Mouse (Mus musculus) hindbrain, embryonic 11.5 days (tissue): Measurements from ENCODE around the gene Tbc1d16. TPM values are rescaled to one million over a fixed set of nuclear protein-coding genes. Genes with fewer than 3 reads are reported as not detected.
"Not testable (repeated sequence)": the region's sequence is repeated elsewhere in the genome, so short reads cannot be mapped to it uniquely, and the experiment has no call there.

Experiments
- ATAC-seq: fragments of 200-750 bp; cut with Nextera tagmentation; 2 replicates; pipeline ENCODE4 v1.8.0; 2017; ENCODE audit warnings: mild to moderate bottlenecking, moderate TSS enrichment, moderate library complexity; ENCODE audit not compliant: low FRiP score
- DNase-seq: peaks from one replicate; pipeline ENCODE4 v3.0.0-alpha.2; 2015; ENCODE audit warnings: low spot score
- H3K27ac ChIP-seq: fragments of 300-500 bp; sonication (generic); 2 replicates; pipeline ENCODE4 v1.5.1; 2014; ENCODE audit warnings: mild to moderate bottlenecking, low read depth, low read length
- H3K27me3 ChIP-seq: fragments of 300-500 bp; sonication (generic); 2 replicates; pipeline ENCODE4 v1.6.1; 2014; ENCODE audit warnings: mild to moderate bottlenecking, low read length, moderate library complexity, mixed read lengths; ENCODE audit not compliant: control insufficient read depth, insufficient read depth
- H3K36me3 ChIP-seq: fragments of 300-500 bp; sonication (generic); 2 replicates; pipeline ENCODE4 v1.6.1; 2014; ENCODE audit warnings: mild to moderate bottlenecking, low read length, moderate library complexity, mixed read lengths; ENCODE audit not compliant: control insufficient read depth, insufficient read depth
- H3K4me1 ChIP-seq: fragments of 300-500 bp; sonication (generic); replicated peaks from 2 replicates; pipeline ENCODE4 v1.6.1; 2014; ENCODE audit warnings: low read length, mixed read lengths; ENCODE audit not compliant: control insufficient read depth, insufficient read depth
- H3K4me2 ChIP-seq: fragments of 300-500 bp; sonication (generic); replicated peaks from 2 replicates; pipeline ENCODE4 v1.6.1; 2014; ENCODE audit warnings: mild to moderate bottlenecking, low read depth, low read length
- H3K4me3 ChIP-seq: fragments of 300-500 bp; sonication (generic); 2 replicates; pipeline ENCODE4 v1.5.1; 2014; ENCODE audit warnings: low read depth, low read length
- H3K9ac ChIP-seq: fragments of 300-500 bp; sonication (generic); 2 replicates; pipeline ENCODE4 v1.6.1; 2014; ENCODE audit warnings: low read depth, low read length
- H3K9me3 ChIP-seq: fragments of 300-500 bp; sonication (generic); 2 replicates; pipeline ENCODE4 v1.6.1; 2016; ENCODE audit warnings: low read length; ENCODE audit not compliant: control insufficient read depth
- WGBS: fragments of 180-500 bp; shearing (Covaris S2); extraction: QIAGEN DNeasy Blood & Tissue Kit; methylation state at CpG from one replicate; pipeline ENCODE4 v1.1.7; 2014; 5-methylcytosine and 5-hydroxymethylcytosine counted together
- polyA plus RNA-seq: library from polyadenylated mRNA; unstranded; fragments of >200 nt; fragmentation: Nextera tagmentation; extraction: Ambion mirVana; gene quantifications from 2 replicates; pipeline ENCODE4 v1.2.1, GENCODE M21; 2014

Tbc1d16 gene
- polyA plus RNA-seq, 1 experiment from 2014 or later, result 20.7 TPM

DNA sequence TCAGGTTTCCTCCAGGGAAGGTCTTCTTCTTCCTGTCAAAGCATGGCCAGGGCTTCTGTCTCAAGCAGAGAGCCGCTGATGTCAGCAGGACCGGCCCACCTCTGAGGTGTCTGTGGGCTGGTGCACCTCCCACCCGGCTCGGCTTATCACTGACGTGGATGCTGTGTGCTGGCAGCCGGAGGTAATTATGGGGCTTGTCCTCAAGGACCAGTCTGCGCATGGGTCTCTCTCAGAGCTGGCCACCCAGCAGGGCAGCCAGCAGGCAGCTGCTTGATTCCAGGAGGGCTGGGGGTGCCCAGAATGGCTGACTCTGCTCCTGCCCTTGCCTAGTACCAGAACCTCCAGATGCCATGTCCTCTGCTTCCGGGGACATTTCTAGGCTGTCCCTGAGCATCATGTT is 122.6 kb downstream of the Tbc1d16 start:
- Histone ChIP-seq H3K4me1 (peaks cover 2% of the 10 kb centered on the region; the same call in 1 of the 2 replicates), H3K4me3 (no peak overlapping the region), H3K36me3 (no peaks in the 10 kb centered on the region), H3K9ac (no peak overlapping the region), H3K9me3 (no peaks in the 10 kb centered on the region), H3K27me3 (no peaks in the 10 kb centered on the region), H3K27ac (no peak overlapping the region), H3K4me2 (no peak overlapping the region)
- no peak for ATAC-seq
- WGBS, result 59% methylated on average over 8 of the region's 8 CpGs
- DNase-seq, result peak; percentile 10

DNA sequence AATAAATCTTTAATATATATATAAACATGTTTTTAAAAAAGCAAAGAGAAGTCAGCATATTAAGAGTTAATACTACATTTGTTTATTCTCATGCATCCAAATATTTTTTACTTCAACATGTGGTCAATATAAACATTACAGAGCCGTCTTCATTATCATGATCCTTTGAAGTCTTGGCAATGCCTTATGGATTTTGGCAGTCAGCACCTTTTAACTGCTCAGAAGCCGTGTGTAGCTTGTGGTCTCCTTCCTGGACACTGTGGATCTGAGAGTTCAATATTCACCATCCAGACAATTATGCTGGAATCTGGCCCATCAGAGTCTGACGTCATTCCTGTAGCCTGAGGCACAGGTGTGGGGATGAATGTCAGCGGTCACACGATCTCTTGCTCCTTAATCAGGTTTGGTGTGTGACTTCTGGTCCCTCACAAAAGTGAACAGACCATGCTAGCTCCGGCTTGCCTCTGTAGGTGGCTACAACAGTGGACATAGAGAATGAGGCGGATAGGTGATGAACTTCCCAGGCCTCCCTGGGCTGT is 123.2 kb downstream of the Tbc1d16 start:
- Histone ChIP-seq H3K4me3 (no peak overlapping the region), H3K27me3 (no peaks in the 10 kb centered on the region)
- WGBS, result 81% methylated on average over 7 of the region's 7 CpGs

GRCm38 (mm10) chr11:119103991-119104390 is 124.3 kb downstream of the Tbc1d16 start:
- Histone ChIP-seq H3K27ac (no peak overlapping the region), H3K4me2 (no peak overlapping the region), H3K9me3 (no peaks in the 10 kb centered on the region), H3K4me3 (no peak overlapping the region), H3K9ac (no peak overlapping the region), H3K4me1 (peaks cover 2% of the 10 kb centered on the region; the same call in 1 of the 2 replicates), H3K27me3 (no peaks in the 10 kb centered on the region), H3K36me3 (no peaks in the 10 kb centered on the region)
- 88% methylated on average over 3 of the region's 3 CpGs for WGBS
- no peak for ATAC-seq
- DNase-seq, result no peak

More for the DNA sequence above, 123.2 kb downstream of the Tbc1d16 start:
- no peaks in the 10 kb centered on the region for H3K36me3 ChIP-seq
- H3K9me3 ChIP-seq, result no peaks in the 10 kb centered on the region
- peaks cover 2% of the 10 kb centered on the region; the same call in 1 of the 2 replicates for H3K4me1 ChIP-seq
- no peak overlapping the region for H3K27ac ChIP-seq
- no peak overlapping the region for H3K4me2 ChIP-seq
- no peak overlapping the region for H3K9ac ChIP-seq
- DNase-seq (no peak), ATAC-seq (no peak)

DNA sequence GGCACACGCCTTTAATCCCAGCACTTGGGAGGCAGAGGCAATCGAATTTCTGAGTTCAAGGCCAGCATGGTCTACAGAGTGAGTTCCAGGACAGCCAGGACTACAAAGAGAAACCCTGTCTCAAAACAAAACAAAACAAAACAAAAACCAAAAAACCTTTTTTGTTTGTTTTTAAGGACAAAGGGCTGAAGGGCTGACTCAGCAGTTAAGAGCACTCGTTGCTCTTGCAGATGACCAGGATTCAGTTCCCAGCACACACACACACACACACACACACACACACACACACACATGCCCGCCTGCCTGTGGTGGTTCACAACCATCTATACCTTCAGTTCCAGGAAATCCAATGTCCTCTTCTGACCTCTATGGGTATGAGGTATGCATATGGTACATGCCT is 127.9 kb downstream of the Tbc1d16 start:
- WGBS, result 73% methylated on average over 4 of the region's 4 CpGs
- not testable (repeated sequence) for H3K36me3 ChIP-seq, H3K4me2 ChIP-seq, H3K4me3 ChIP-seq, H3K27me3 ChIP-seq, H3K4me1 ChIP-seq, H3K9ac ChIP-seq, H3K9me3 ChIP-seq, H3K27ac ChIP-seq, ATAC-seq, DNase-seq

GRCm38 (mm10) chr11:119098202-119098601 is 130.1 kb downstream of the Tbc1d16 start:
- Histone ChIP-seq H3K4me1 (no peaks in the 10 kb centered on the region), H3K9me3 (no peaks in the 10 kb centered on the region), H3K36me3 (no peaks in the 10 kb centered on the region), H3K9ac (no peak overlapping the region), H3K27ac (no peak overlapping the region), H3K4me3 (no peak overlapping the region), H3K4me2 (no peak overlapping the region), H3K27me3 (no peaks in the 10 kb centered on the region)
- DNase-seq, result no peak
- WGBS, result 66% methylated on average over 4 of the region's 4 CpGs
- no peak for ATAC-seq

DNA sequence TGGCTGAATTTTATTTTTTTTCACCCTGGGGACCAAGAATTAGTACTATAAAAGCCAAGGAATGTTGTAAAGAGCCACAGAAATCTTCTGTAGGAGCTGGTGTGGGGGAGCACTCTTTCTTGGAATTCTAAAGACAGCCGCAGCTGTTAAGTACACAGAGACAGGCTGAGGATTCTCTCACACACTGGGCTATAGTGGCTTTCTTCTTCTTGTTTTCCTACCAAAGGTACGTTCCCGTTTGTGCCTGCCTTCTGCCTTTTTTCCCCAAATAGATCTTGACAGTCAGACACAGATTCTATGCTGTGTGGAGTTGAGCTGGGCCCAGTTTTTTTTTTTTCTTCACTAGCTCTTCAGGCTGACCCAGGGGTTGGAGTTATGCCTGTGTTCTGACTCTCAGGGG is 132.9 kb downstream of the Tbc1d16 start:
- H3K4me3 ChIP-seq, result no peak overlapping the region
- H3K4me2 ChIP-seq, result no peak overlapping the region
- H3K4me1 ChIP-seq, result no peaks in the 10 kb centered on the region
- H3K9ac ChIP-seq, result no peak overlapping the region
- H3K36me3 ChIP-seq, result no peaks in the 10 kb centered on the region
- no peak overlapping the region for H3K27ac ChIP-seq
- no peaks in the 10 kb centered on the region for H3K9me3 ChIP-seq
- peaks cover 12% of the 10 kb centered on the region for H3K27me3 ChIP-seq
- DNase-seq, result no peak
- 63% methylated on average over 3 of the region's 3 CpGs for WGBS
- no peak for ATAC-seq

DNA sequence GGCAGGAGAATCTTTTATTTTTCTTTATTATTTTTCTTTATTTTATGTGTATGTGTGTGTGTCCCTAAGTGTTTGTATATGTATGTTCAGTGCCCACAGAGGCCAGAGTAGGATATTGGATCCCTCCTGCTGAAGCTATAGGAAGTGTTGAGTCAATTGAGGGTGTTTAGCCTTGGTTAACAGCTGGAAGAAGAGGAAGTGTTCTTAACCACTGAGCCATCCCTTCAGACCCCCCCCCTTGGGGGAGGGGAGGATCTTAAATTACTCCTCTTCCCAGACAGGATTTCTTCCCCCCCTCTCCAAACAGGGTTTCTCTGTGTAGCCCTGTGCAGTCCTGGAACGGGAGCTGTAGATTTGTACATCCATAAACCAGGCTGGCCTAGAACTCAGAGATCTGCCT is 135.0 kb downstream of the Tbc1d16 start:
- H3K9ac ChIP-seq, result no peak overlapping the region
- WGBS, result 80% methylated on average over 1 of the region's 1 CpGs
- no peaks in the 10 kb centered on the region for H3K9me3 ChIP-seq
- H3K4me2 ChIP-seq, result no peak overlapping the region
- DNase-seq (no peak), ATAC-seq (no peak)
- peaks cover 9% of the 10 kb centered on the region for H3K4me1 ChIP-seq
- H3K27ac ChIP-seq, result no peak overlapping the region
- H3K27me3 ChIP-seq, result peaks cover 32% of the 10 kb centered on the region
- H3K4me3 ChIP-seq, result no peak overlapping the region
- no peaks in the 10 kb centered on the region for H3K36me3 ChIP-seq

Other genes with a start within 250 kb of the Tbc1d16 start
- gene Enpp7, start 240.3 kb downstream of the Tbc1d16 start, polyA plus RNA-seq, result not detected in 2 replicates
- 44.4 and 54.5 TPM in 2 replicates for gene Cbx2, start 205.5 kb downstream of the Tbc1d16 start, polyA plus RNA-seq
- 9.1 and 9.3 TPM in 2 replicates for gene Cbx8, start 187.5 kb downstream of the Tbc1d16 start, polyA plus RNA-seq
- gene Cbx4, start 142.3 kb downstream of the Tbc1d16 start, polyA plus RNA-seq, result 5.4 and 7.1 TPM in 2 replicates
- gene Ccdc40, start 73 bp upstream of the Tbc1d16 start, polyA plus RNA-seq, result 16.5 and 19.3 TPM in 2 replicates
- 12.6 and 15.3 TPM in 2 replicates for gene Gaa, start 39.4 kb upstream of the Tbc1d16 start, polyA plus RNA-seq
- gene Eif4a3, start 71.6 kb upstream of the Tbc1d16 start, polyA plus RNA-seq, result 378 and 385 TPM in 2 replicates
- gene Card14, start 79.3 kb upstream of the Tbc1d16 start, polyA plus RNA-seq, result not detected in 2 replicates
- 4.4 and 6.0 TPM in 2 replicates for gene Sgsh, start 127.0 kb upstream of the Tbc1d16 start, polyA plus RNA-seq
- 3.3 and 3.8 TPM in 2 replicates for gene Slc26a11, start 127.1 kb upstream of the Tbc1d16 start, polyA plus RNA-seq
- 2.0 and 2.1 TPM in 2 replicates for gene Rnf213, start 164.6 kb upstream of the Tbc1d16 start, polyA plus RNA-seq